8 mouse cellular contexts compared by ENCODE assay signal in the genomic region with DNA sequence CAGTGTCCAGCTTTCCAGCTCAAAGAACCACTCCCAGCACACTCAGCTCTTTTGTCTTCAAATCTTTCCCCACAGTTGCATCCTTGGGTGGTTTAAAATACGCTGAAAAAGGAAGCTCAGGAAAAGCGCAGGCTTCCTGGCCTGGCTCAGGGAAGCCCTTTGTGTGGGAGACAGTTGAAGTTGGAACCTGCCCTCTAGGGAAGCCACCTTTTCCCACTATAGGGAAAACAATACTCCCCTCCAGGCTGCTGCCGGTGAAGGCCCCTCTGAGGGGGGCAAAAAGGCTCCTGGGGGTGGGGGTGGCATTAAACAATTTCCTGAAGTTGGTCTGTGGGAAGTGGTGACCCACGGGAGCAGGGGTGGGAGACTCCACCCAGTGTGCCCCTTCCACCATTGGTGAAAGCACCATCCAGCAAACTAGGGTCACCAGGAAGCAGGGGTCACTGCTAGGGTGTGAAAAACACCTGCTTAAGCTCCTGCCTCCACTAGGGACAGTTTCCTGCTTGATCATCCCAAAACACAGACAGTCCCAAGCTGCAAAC. TPM values are rescaled to one million over a fixed set of nuclear protein-coding genes. Genes with fewer than 3 reads are reported as not detected.
DNase-seq lines count a peak whose midpoint lies in the region; ATAC-seq and TF ChIP-seq lines count a peak whose summit lies in the region.

No protein-coding gene starts in this region.

- no peak overlapping the region for H3K9ac ChIP-seq in heart, postnatal 0 days (replicated peaks; ENCODE audit: low read depth, low read length)
- no peak overlapping the region for H3K9ac ChIP-seq in lung, postnatal 0 days (replicated peaks; ENCODE audit: low read depth)

- DNase-seq in adrenal gland, adult 2 months, result peak; percentile 41
- no peak for DNase-seq in adrenal gland, postnatal 36 days
- DNase-seq in ZHBTc4 (ENCODE audit: low read depth, low spot score), result peak; percentile 34
- DNase-seq in heart, postnatal 0 days (ENCODE audit: low spot score), result peak; percentile 47
- peak; percentile 60 for DNase-seq in lung, postnatal 0 days (ENCODE audit: low spot score)
- DNase-seq in right cerebral cortex, postnatal 36 days (ENCODE audit: low spot score in 2 of 2), result no peak

- H3K36me3 ChIP-seq in heart, postnatal 0 days (replicated peaks; ENCODE audit: control insufficient read depth, insufficient read depth, low read length), result no peaks in the 10 kb centered on the region; the same call in 1 of the 2 replicates
- no peaks in the 10 kb centered on the region for H3K36me3 ChIP-seq in lung, postnatal 0 days (ENCODE audit: insufficient read depth, low read length)

- no peak overlapping the region for H3K4me3 ChIP-seq in heart, postnatal 0 days (ENCODE audit: low read depth, low read length)
- H3K4me3 ChIP-seq in lung, postnatal 0 days (ENCODE audit: low read depth, low read length), result no peak overlapping the region

- H3K4me1 ChIP-seq in heart, postnatal 0 days (ENCODE audit: control insufficient read depth, insufficient read depth), result peaks cover 78% of the 10 kb centered on the region
- peaks cover 71% of the 10 kb centered on the region for H3K4me1 ChIP-seq in lung, postnatal 0 days (ENCODE audit: insufficient read depth, low read depth, low read length)

- TF ChIP-seq EP300 in heart, postnatal 0 days (IDR thresholded peaks at IDR 0.05; ENCODE audit: low read depth), result peak; percentile 67; the same call in 1 of the 2 replicates
- TF ChIP-seq EP300 in lung, postnatal 0 days (IDR thresholded peaks at IDR 0.05), result peak; percentile 76

- peak; percentile 33 for ATAC-seq in heart, postnatal 0 days (ENCODE audit: insufficient read depth, low read depth)
- peak; percentile 47 for ATAC-seq in lung, postnatal 0 days
- no peak for ATAC-seq in frontal cortex, adult (ENCODE audit: low TSS enrichment)
- ATAC-seq in megakaryocyte-erythroid progenitor cell, adult 5-6 weeks (replicated peaks; ENCODE audit: low FRiP score, low TSS enrichment, poor library complexity, severe bottlenecking), result no peak

- 0 out of 2 replicates have a peak, but pooled peaks have one; percentile 9 for TF ChIP-seq CTCF in heart, postnatal 0 days (IDR thresholded peaks at IDR 0.05; ENCODE audit: low read depth)
- peak; percentile 26 for TF ChIP-seq CTCF in lung, postnatal 0 days (IDR thresholded peaks at IDR 0.05)

- H3K4me2 ChIP-seq in heart, postnatal 0 days (ENCODE audit: low read depth, low read length), result 0 out of 2 replicates have a peak overlapping the region, but pooled peaks have one; percentile 13
- no peak overlapping the region; the same call in 1 of the 2 replicates for H3K4me2 ChIP-seq in lung, postnatal 0 days (replicated peaks; ENCODE audit: low read depth, low read length)

- no peaks in the 10 kb centered on the region for H3K27me3 ChIP-seq in heart, postnatal 0 days (ENCODE audit: control insufficient read depth, insufficient read depth, low read length)
- no peaks in the 10 kb centered on the region for H3K27me3 ChIP-seq in lung, postnatal 0 days (replicated peaks; ENCODE audit: insufficient read depth, low read length)

- 52% methylated on average over 4 of the region's 4 CpGs for WGBS in heart, postnatal 0 days
- WGBS in lung, postnatal 0 days, result 31% methylated on average over 4 of the region's 4 CpGs

- H3K27ac ChIP-seq in heart, postnatal 0 days (ENCODE audit: low read depth), result peak overlapping the region; percentile 86
- H3K27ac ChIP-seq in lung, postnatal 0 days (ENCODE audit: low read length), result peak overlapping the region; percentile 68

- H3K9me3 ChIP-seq in heart, postnatal 0 days (replicated peaks; ENCODE audit: control insufficient read depth, low read length), result no peaks in the 10 kb centered on the region
- H3K9me3 ChIP-seq in lung, postnatal 0 days (ENCODE audit: low read length), result no peaks in the 10 kb centered on the region

RNA-seq across cellular contexts. Expression of a gene that starts 25.6 kb away (rescaled TPM):
- total RNA-seq in adrenal gland, adult 2 months (2021), result 10 to 100 TPM; 17.6 to 21.1 TPM
- polyA plus RNA-seq in adrenal gland, adult 2 months (2012; rRNA removed), result 37.1 and 49.2 TPM in 2 replicates
- 10 to 100 TPM; 17.5 to 25.5 TPM for total RNA-seq in adrenal gland, postnatal 36 days (2021)
- 54.0 and 63.3 TPM in 2 replicates for total RNA-seq in heart, postnatal 0 days (2014; rRNA removed; ENCODE audit: low replicate concordance)
- 4.9 and 5.7 TPM in 2 replicates for polyA plus RNA-seq in heart, postnatal 0 days (2015; fragmentation: Nextera tagmentation; extraction: Ambion mirVana)
- polyA plus RNA-seq in lung, postnatal 0 days (2015; fragmentation: Nextera tagmentation; extraction: Ambion mirVana), result 11.8 and 14.7 TPM in 2 replicates
- 2.6 and 3.1 TPM in 2 replicates for total RNA-seq in megakaryocyte-erythroid progenitor cell, adult 5-6 weeks (2014; fragmentation: Nextera tagmentation)
- 0.56 and 0.61 TPM in 2 replicates for total RNA-seq in megakaryocyte-erythroid progenitor cell, adult 5-6 weeks (2017)

RNA-seq across cellular contexts. Expression of a gene that starts 45.8 kb away (rescaled TPM):
- total RNA-seq in adrenal gland, adult 2 months (2021), result 10 to 100 TPM; 46.4 to 70.8 TPM
- polyA plus RNA-seq in adrenal gland, adult 2 months (2012; rRNA removed), result 70.1 and 84.9 TPM in 2 replicates
- 10 to 100 TPM; 63.2 to 63.3 TPM for total RNA-seq in adrenal gland, postnatal 36 days (2021)
- 48.3 and 49.0 TPM in 2 replicates for total RNA-seq in heart, postnatal 0 days (2014; rRNA removed; ENCODE audit: low replicate concordance)
- 7.1 and 7.5 TPM in 2 replicates for polyA plus RNA-seq in heart, postnatal 0 days (2015; fragmentation: Nextera tagmentation; extraction: Ambion mirVana)
- polyA plus RNA-seq in lung, postnatal 0 days (2015; fragmentation: Nextera tagmentation; extraction: Ambion mirVana), result 10.2 and 13.1 TPM in 2 replicates
- 32.7 and 37.7 TPM in 2 replicates for total RNA-seq in megakaryocyte-erythroid progenitor cell, adult 5-6 weeks (2014; fragmentation: Nextera tagmentation)
- 16.6 and 29.8 TPM in 2 replicates for total RNA-seq in megakaryocyte-erythroid progenitor cell, adult 5-6 weeks (2017)

Comparison
In these comparisons a context has a peak if more than half of its experiments do, and no peak if none do; other contexts are left out.
1. DNase-seq: peak in adrenal gland, adult 2 months (single experiment), ZHBTc4 (single experiment), heart, postnatal 0 days (single experiment) and lung, postnatal 0 days (single experiment); none in adrenal gland, postnatal 36 days (0 of 2) and right cerebral cortex, postnatal 36 days (0 of 2).
2. ATAC-seq: peak in heart, postnatal 0 days (single experiment) and lung, postnatal 0 days (single experiment); none in frontal cortex, adult (single experiment) and megakaryocyte-erythroid progenitor cell, adult 5-6 weeks (single experiment).
3. RNA of a gene that starts 25.6 kb away (total RNA-seq): 54.0 to 63.3 TPM in heart, postnatal 0 days, 17.5 to 25.5 TPM in adrenal gland, postnatal 36 days and 17.6 to 21.1 TPM in adrenal gland, adult 2 months; 0.56 to 3.1 TPM in megakaryocyte-erythroid progenitor cell, adult 5-6 weeks; every median in the first group is over 4 times any median in the second.